Mouse (Mus musculus): ENCODE results near the gene Dvl3.

DNA sequence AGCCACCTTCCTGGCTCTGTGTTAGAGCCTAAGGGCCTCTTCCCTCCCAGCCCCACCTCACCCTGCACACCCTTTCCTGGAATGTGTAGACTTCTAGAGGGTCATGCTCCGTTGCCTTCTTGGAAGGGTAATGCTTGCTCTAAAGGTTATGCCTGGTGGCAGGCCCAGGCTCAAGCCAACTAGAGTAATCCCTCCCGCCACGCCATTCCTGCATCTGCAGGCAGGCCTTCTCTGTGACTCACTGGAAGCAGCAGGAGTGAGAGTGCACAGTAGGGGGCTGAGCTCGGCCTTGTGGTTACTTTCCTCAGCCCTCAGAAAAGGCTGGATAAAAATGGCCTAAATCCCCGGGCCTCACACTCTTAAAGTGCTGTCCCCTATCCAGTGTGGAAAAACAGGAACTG lies 20.3 kb downstream of the Dvl3 start:
- no peak for TF ChIP-seq GATA1 (IDR thresholded peaks at IDR 0.05; ENCODE audit: borderline replicate concordance, low read length)
- no peak for TF ChIP-seq FLI1 (IDR thresholded peaks at IDR 0.05; ENCODE audit: low read length)
